Mouse (Mus musculus) embryonic fibroblast, embryonic 13.5 days (primary cell): Measurements from ENCODE around the gene Olfml2a. TPM values are rescaled to one million over a fixed set of nuclear protein-coding genes. Genes with fewer than 3 reads are reported as not detected.
"Not testable (repeated sequence)": the region's sequence is repeated elsewhere in the genome, so short reads cannot be mapped to it uniquely, and the experiment has no call there.

Source experiments
- H3K27ac ChIP-seq: 2 replicates; pipeline ENCODE4 v1.5.1; 2012; ENCODE audit warnings: low read length, control low read depth, inconsistent platforms; ENCODE audit not compliant: insufficient read depth
- H3K4me1 ChIP-seq: 2 replicates; pipeline ENCODE4 v1.6.1; 2011; ENCODE audit warnings: low read length; ENCODE audit not compliant: control insufficient read depth, insufficient read depth
- H3K4me3 ChIP-seq: 2 replicates; pipeline ENCODE4 v1.5.1; 2011; ENCODE audit warnings: mild to moderate bottlenecking, control low read depth, low read length; ENCODE audit not compliant: insufficient read depth
- CTCF ChIP-seq: IDR thresholded peaks from 2 replicates; pipeline ENCODE4 v1.5.1; 2011; ENCODE audit warnings: mild to moderate bottlenecking, control low read depth, low read length, moderate library complexity, borderline replicate concordance; ENCODE audit not compliant: insufficient read depth
- POLR2A ChIP-seq: IDR thresholded peaks from 2 replicates; pipeline ENCODE4 v1.6.1; 2011; ENCODE audit warnings: low read depth, mild to moderate bottlenecking, control low read depth, low read length, moderate library complexity
- polyA plus RNA-seq: library from polyadenylated mRNA; stranded (reverse); fragments of >200 nt; gene quantifications from 2 replicates; pipeline ENCODE4 v1.2.4, GENCODE M21; 2011; ENCODE audit warnings: low read depth; ENCODE audit not compliant: missing spikeins, insufficient read length

Gene Olfml2a
- polyA plus RNA-seq, 1 experiment = 4.3 TPM

DNA sequence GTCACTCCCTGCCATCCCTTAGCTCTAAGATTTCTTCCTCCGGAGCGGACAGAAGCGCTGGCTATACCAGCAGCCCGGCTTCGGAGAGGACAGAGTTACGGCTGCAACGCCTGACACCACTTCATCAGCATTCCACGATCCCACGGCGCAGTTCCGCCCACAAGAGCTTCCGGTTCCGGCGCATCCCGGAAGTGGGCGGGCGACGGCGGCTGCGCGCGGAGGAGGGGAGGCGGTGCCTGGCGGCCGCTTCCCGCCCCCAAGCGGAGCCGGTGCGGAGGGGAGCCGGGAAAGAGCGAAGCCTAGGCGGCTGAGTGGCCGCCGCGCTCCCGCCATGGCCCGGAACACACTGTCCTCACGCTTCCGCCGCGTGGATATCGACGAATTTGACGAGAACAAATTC lies 76.1 kb downstream of the Olfml2a start:
- peak overlapping the region; percentile 99 for H3K27ac ChIP-seq
- peak overlapping the region; percentile 99 for H3K4me3 ChIP-seq
- TF ChIP-seq CTCF (no peak), POLR2A (peak; percentile 94)
- peaks cover 17% of the 10 kb centered on the region for H3K4me1 ChIP-seq

DNA sequence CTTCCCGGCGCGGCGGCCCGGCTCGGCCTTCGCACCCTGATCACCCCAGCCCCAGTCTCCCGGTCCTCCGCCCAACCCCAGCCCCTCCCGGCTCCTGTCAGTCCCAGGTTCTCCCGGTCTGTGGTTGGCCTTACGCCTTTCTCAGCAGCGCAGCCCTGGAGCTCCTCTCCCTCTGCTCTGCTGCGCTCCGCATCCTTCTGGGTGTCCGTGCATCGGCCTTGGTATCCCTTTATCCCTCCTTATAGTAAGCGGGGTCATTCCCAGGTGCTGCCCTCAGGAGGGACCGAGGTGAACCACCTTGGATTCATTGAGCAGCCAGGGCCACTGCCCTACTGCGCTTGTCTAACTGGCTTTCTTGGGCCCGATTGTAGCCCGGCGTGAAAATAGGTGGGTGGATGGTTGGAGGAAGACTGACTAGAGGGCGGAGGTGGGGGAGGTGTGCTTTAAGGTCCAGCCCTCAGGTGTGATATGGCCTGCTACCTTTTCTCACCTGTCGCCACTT lies 76.6 kb downstream of the Olfml2a start:
- no peak for TF ChIP-seq CTCF
- no peak for TF ChIP-seq POLR2A
- peak overlapping the region; percentile 75 for H3K27ac ChIP-seq
- H3K4me3 ChIP-seq = peak overlapping the region; percentile 83
- peaks cover 16% of the 10 kb centered on the region for H3K4me1 ChIP-seq

DNA sequence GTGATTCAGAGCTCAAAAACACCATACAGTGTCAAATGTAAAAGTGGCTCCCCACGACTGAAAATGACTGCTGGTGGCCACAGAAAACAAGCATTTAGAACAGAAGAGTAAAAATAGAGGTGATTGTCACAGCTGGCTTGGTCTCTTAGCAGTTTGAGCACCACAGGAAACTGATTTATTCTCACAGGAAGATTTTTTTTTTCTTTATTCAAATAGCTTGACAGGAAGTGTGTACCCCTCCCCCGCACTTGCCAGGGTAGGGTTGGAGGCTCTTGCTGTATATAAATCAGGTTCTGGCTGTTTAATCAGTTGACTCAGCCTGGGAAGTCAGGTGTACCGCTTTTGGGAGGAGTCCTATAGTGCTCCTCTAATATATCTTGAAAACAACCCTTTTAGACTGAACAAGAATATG lies 77.2 kb downstream of the Olfml2a start:
- peak overlapping the region; percentile 49 for H3K27ac ChIP-seq
- peaks cover 16% of the 10 kb centered on the region for H3K4me1 ChIP-seq
- H3K4me3 ChIP-seq = peak overlapping the region; percentile 83
- TF ChIP-seq CTCF = no peak
- peak; percentile 1; the same call in 1 of the 2 replicates for TF ChIP-seq POLR2A

DNA sequence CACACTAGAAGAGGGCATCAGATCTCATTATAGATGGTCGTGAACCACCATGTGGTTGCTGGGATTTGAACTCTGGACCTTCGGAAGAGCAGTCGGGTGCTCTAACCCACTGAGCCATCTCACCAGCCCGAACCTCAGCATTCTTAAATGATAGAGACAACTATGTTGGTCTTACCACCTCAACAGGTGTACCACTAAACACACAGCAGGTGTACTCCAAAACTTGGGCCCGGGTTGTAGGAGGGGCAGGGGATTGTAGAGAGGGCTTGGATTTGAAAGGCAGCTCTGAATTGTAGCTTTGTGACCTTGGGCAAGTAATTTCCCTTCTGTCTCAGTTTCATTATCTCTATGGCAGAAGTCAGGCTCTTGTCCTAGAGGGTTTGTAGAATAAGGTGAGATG lies 78.4 kb downstream of the Olfml2a start:
- H3K4me1 ChIP-seq = peaks cover 16% of the 10 kb centered on the region
- H3K27ac ChIP-seq = not testable (repeated sequence)

DNA sequence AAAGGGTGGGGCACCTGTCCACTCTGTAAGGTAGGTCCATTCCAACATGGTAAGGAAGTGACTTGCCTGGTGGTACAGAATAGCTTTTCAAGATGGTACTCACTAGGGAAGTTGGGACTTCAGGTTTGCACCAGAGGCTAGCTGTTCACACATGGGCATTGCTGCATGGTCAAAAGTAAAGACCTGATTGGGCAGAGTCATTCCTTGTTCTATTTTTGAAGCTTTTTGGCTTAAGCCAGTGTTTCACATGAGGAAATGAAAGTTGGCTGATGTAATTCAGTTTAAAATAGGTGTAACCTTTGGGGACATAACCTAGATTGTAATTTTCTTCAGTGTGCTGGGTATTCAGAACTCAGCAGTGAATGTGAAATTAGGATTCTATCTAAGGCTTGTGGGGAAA lies 79.5 kb downstream of the Olfml2a start:
- peak overlapping the region; percentile 79 for H3K27ac ChIP-seq
- TF ChIP-seq POLR2A (peak; percentile 10; the same call in 1 of the 2 replicates), CTCF (no peak)
- peaks cover 13% of the 10 kb centered on the region for H3K4me1 ChIP-seq
- no peak overlapping the region for H3K4me3 ChIP-seq

More for the DNA sequence above, 78.4 kb downstream of the Olfml2a start:
- not testable (repeated sequence) for H3K4me3 ChIP-seq

DNA sequence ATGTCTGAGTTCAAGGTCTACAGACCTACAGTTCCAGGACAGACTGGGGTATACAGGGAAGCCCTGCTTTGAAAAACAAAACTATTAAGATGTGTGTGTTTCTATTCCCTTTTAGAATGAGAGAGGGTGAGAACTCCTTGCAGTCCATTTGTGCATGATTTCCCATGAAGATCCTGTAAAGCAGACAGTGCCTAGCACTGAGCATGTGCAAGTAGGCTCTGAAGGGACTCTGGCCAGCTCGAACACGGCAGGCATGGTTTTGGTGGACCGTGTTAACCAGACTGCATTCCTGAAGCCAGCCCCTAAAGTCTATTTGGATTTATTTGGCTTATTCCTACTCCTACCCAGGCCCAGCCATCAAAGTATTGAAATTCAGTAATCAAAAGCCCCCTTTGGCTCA lies 80.2 kb downstream of the Olfml2a start:
- Histone ChIP-seq H3K27ac (peak overlapping the region; percentile 79), H3K4me3 (no peak overlapping the region), H3K4me1 (peaks cover 13% of the 10 kb centered on the region)
- TF ChIP-seq CTCF (no peak), POLR2A (no peak)

DNA sequence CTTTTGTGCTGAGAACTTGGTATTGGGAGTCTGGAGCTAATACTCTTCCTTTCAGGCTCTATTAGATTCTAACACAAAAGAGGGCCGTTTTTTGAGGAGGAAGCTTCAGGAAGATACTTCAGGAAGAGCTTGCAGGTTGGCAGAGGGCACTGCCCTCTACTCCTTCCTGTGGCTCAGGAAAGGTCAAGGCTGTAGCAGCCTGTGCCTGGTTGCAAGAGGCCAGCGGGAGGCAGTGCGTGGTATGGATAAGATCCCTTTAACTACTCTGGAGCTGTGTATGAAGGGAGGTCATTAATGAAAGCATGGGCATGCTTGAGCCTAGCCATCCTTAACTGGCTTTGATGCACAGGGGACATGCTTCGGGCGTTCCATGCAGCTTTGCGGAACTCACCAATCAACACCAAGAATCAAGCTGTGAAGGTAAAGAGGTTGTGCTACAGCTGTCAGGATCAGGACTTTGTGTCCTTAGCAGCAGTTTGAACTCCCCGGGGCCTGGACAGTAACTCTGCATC lies 81.0 kb downstream of the Olfml2a start:
- TF ChIP-seq POLR2A = no peak
- no peak for TF ChIP-seq CTCF
- Histone ChIP-seq H3K4me3 (no peak overlapping the region), H3K4me1 (peaks cover 13% of the 10 kb centered on the region), H3K27ac (no peak overlapping the region)

Other genes starting within 250 kb of the Olfml2a start
- not detected in 2 replicates for gene Nr5a1, start 217.4 kb upstream of the Olfml2a start, polyA plus RNA-seq
- 3.1 and 4.3 TPM in 2 replicates for gene Nr6a1, start 4.3 kb upstream of the Olfml2a start, polyA plus RNA-seq
- gene Wdr38, start 65.5 kb downstream of the Olfml2a start, polyA plus RNA-seq = 0.26 and 0.67 TPM in 2 replicates
- 54.6 and 64.3 TPM in 2 replicates for gene Arpc5l, start 73.4 kb downstream of the Olfml2a start, polyA plus RNA-seq
- gene Rpl35, start 73.6 kb downstream of the Olfml2a start, polyA plus RNA-seq = 266 and 282 TPM in 2 replicates
- 28.0 and 36.3 TPM in 2 replicates for gene Golga1, start 133.6 kb downstream of the Olfml2a start, polyA plus RNA-seq